Mouse (Mus musculus): ENCODE results near the gene Ubr3. TPM values are rescaled to one million over a fixed set of nuclear protein-coding genes. Genes with fewer than 3 reads are reported as not detected.

Gene Ubr3
- polyA plus RNA-seq (2014; fragmentation: Nextera tagmentation; extraction: Ambion mirVana) = 13.2 and 20.1 TPM in 2 replicates

DNA sequence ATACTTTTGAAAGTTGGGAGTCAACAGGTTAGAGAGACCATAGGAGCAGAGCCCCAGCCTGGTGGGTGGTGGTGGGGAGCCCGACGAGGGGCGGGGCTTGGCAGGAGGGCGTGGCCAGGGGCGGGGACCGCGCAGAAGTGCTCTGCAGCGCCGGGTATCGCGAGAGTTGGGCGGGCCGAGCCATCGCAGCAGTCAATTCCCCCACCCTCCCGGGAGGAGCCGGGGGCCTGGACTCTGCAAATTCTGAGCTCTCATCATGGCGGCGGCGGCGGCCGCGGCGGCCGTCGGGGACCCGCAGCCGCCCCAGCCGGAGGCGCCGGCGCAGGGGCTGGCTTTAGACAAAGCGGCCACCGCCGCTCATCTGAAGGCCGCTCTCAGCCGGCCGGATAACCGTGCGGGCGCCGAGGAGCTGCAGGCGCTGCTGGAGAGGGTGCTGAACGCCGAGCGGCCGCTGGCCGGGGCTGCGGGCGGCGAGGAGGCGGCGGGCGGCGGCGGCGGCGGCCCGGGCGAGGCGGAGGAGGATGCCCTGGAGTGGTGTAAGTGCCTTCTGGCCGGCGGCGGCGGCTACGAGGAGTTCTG lies at the start of gene Ubr3:
Gene Ubr3 (plus strand): TSS at position 208 of the 579 bp plus-strand sequence.
- peak; percentile 98 for ATAC-seq (ENCODE audit: insufficient number of reproducible peaks, low FRiP score, low TSS enrichment, low read depth)
- peaks cover 6% of the 10 kb centered on the region; the same call in 1 of the 2 replicates for H3K4me1 ChIP-seq (ENCODE audit: control insufficient read depth, insufficient read depth, low read length)
- H3K9me3 ChIP-seq (ENCODE audit: control insufficient read depth, low read length) = no peaks in the 10 kb centered on the region
- no peaks in the 10 kb centered on the region; the same call in 1 of the 2 replicates for H3K36me3 ChIP-seq (ENCODE audit: control insufficient read depth, insufficient read depth, low read length)
- H3K4me3 ChIP-seq (ENCODE audit: low read depth, low read length) = peak within 1 kb of the TSS; percentile 97
- H3K27ac ChIP-seq (replicated peaks; ENCODE audit: low read depth, low read length) = peak within 1 kb of the TSS; percentile 87
- peak within 1 kb of the TSS; percentile 93 for H3K4me2 ChIP-seq (ENCODE audit: low read depth, severe bottlenecking)
- peak within 1 kb of the TSS; percentile 99 for H3K9ac ChIP-seq (ENCODE audit: low read length)
- no peaks in the 10 kb centered on the region for H3K27me3 ChIP-seq (ENCODE audit: control insufficient read depth, insufficient read depth, low read length)
- DNase-seq (ENCODE audit: low spot score) = peak; percentile 98
- WGBS = 2% methylated on average over 42 of the region's 65 CpGs

DNA sequence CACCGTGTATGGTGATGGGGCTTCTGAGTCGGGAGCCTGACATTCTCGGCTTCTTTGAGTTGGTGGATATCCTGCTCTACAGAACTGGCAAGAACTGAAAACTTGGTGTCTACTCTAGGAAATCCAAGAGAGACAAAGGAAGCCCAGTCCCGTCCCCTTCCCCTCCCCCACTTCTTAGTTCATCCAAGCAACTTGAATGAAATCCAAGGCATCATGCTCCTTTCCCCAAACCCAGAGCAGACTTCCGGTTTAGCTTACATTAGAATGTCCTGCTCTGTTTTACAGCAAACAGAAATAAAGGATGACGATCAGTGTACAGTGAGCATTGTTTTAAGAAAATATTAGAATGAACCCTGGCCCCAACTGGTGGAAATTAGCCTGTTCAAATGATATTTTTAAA lies 47.8 kb upstream of the Ubr3 start:
- no peak overlapping the region for H3K4me3 ChIP-seq (ENCODE audit: low read depth, low read length)
- H3K27me3 ChIP-seq (ENCODE audit: control insufficient read depth, insufficient read depth, low read length) = no peaks in the 10 kb centered on the region
- no peaks in the 10 kb centered on the region for H3K9me3 ChIP-seq (ENCODE audit: control insufficient read depth, low read length)
- H3K9ac ChIP-seq (ENCODE audit: low read length) = no peak overlapping the region
- no peak for ATAC-seq (ENCODE audit: insufficient number of reproducible peaks, low FRiP score, low TSS enrichment, low read depth)
- no peak overlapping the region for H3K4me2 ChIP-seq (ENCODE audit: low read depth, severe bottlenecking)
- no peaks in the 10 kb centered on the region for H3K36me3 ChIP-seq (ENCODE audit: control insufficient read depth, insufficient read depth, low read length)
- H3K4me1 ChIP-seq (ENCODE audit: control insufficient read depth, insufficient read depth, low read length) = no peaks in the 10 kb centered on the region
- no peak for DNase-seq (ENCODE audit: low spot score)
- H3K27ac ChIP-seq (replicated peaks; ENCODE audit: low read depth, low read length) = no peak overlapping the region
- WGBS = 78% methylated on average over 6 of the region's 6 CpGs

DNA sequence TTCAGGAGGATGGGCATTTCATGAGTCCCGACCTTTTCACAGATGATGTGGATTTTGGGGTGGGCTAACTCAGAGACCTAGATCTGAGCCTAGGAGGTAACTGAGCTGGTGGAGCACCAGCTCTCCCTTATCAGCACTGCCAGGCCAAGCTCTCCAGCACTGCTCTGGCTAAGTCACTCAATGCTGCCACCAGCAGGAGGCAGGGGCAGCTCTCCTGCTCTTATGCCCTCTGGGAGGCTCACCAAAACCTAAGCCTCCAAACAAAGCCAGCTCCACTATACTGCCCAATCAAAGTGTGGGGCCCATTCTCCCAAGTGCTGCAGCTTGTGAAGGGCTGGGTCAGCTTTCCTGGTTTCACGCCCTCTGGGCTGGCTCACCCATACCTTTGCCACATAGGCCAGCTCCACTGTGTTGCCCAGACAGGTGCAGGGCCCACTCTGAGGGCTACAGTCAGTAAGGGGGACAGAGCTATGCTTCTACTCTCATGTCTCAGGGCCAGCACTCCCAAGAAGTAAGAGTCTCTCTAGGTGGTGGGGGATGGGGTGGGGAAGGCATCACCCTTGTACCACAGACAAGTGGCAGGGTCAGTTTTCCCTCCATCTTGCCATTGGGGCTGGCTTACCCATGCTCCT lies 45.5 kb upstream of the Ubr3 start:
- DNase-seq (ENCODE audit: low spot score) = no peak
- 57% methylated on average over 2 of the region's 2 CpGs for WGBS

DNA sequence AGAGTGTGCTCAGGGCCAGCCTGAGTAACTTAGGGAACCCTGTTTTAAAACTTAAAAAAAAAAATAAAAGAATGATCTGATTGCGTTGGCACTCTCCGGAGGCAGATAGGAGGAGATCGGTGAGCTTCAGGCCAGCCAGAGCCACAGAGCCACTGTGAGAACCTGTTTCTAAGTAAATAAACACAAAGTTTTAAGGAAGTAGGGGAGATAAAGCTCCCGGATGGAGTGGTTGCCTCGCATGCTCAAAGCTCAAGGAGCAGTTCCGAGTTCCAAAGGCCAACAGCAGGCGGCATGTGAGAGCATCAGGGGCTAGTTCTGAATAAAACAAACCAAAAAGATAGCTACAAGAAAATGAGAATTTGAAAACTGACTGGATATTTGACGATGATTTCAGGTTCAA lies 40.7 kb upstream of the Ubr3 start:
- H3K36me3 ChIP-seq (ENCODE audit: control insufficient read depth, insufficient read depth, low read length) = no peaks in the 10 kb centered on the region
- WGBS = 60% methylated on average over 8 of the region's 8 CpGs
- DNase-seq (ENCODE audit: low spot score) = no peak
- H3K4me1 ChIP-seq (ENCODE audit: control insufficient read depth, insufficient read depth, low read length) = no peaks in the 10 kb centered on the region
- H3K9ac ChIP-seq (ENCODE audit: low read length) = no peak overlapping the region
- ATAC-seq (ENCODE audit: insufficient number of reproducible peaks, low FRiP score, low TSS enrichment, low read depth) = no peak
- H3K27me3 ChIP-seq (ENCODE audit: control insufficient read depth, insufficient read depth, low read length) = no peaks in the 10 kb centered on the region
- no peaks in the 10 kb centered on the region for H3K9me3 ChIP-seq (ENCODE audit: control insufficient read depth, low read length)
- H3K4me2 ChIP-seq (ENCODE audit: low read depth, severe bottlenecking) = no peak overlapping the region
- no peak overlapping the region for H3K27ac ChIP-seq (replicated peaks; ENCODE audit: low read depth, low read length)
- H3K4me3 ChIP-seq (ENCODE audit: low read depth, low read length) = no peak overlapping the region

More for the DNA sequence above, 45.5 kb upstream of the Ubr3 start:
- Histone ChIP-seq H3K4me3 (ENCODE audit: low read depth, low read length) (no peak overlapping the region), H3K4me2 (ENCODE audit: low read depth, severe bottlenecking) (no peak overlapping the region), H3K9me3 (ENCODE audit: control insufficient read depth, low read length) (no peaks in the 10 kb centered on the region), H3K9ac (ENCODE audit: low read length) (no peak overlapping the region), H3K4me1 (ENCODE audit: control insufficient read depth, insufficient read depth, low read length) (no peaks in the 10 kb centered on the region), H3K36me3 (ENCODE audit: control insufficient read depth, insufficient read depth, low read length) (no peaks in the 10 kb centered on the region), H3K27ac (replicated peaks; ENCODE audit: low read depth, low read length) (no peak overlapping the region), H3K27me3 (ENCODE audit: control insufficient read depth, insufficient read depth, low read length) (no peaks in the 10 kb centered on the region)
- no peak for ATAC-seq (ENCODE audit: insufficient number of reproducible peaks, low FRiP score, low TSS enrichment, low read depth)

DNA sequence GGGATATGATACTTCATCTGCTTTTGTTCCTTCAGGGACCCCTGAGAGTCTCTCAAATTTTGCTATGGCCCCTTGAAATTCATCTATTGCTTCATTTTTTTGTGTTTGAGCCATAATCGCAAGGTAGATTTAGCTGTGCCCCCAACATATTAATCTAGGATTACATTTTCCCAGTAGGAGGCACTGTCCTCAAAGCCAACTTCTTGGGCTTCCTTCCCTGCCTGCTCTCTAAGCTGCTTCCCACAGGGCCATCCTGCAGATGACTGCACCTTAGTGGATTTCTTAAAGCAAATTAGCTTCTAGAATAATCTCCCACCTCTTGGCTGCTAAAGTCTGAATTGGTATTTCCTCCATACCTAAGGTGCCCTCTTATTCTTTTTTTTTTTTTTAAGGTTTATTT lies 39.2 kb upstream of the Ubr3 start:
- WGBS = 79% methylated on average over 1 of the region's 1 CpGs
- H3K9ac ChIP-seq (ENCODE audit: low read length) = no peak overlapping the region
- no peak overlapping the region for H3K4me3 ChIP-seq (ENCODE audit: low read depth, low read length)
- H3K4me2 ChIP-seq (ENCODE audit: low read depth, severe bottlenecking) = no peak overlapping the region
- no peaks in the 10 kb centered on the region for H3K36me3 ChIP-seq (ENCODE audit: control insufficient read depth, insufficient read depth, low read length)
- ATAC-seq (ENCODE audit: insufficient number of reproducible peaks, low FRiP score, low TSS enrichment, low read depth) (no peak), DNase-seq (ENCODE audit: low spot score) (no peak)
- H3K27ac ChIP-seq (replicated peaks; ENCODE audit: low read depth, low read length) = no peak overlapping the region
- no peaks in the 10 kb centered on the region for H3K4me1 ChIP-seq (ENCODE audit: control insufficient read depth, insufficient read depth, low read length)
- no peaks in the 10 kb centered on the region for H3K27me3 ChIP-seq (ENCODE audit: control insufficient read depth, insufficient read depth, low read length)
- H3K9me3 ChIP-seq (ENCODE audit: control insufficient read depth, low read length) = no peaks in the 10 kb centered on the region

DNA sequence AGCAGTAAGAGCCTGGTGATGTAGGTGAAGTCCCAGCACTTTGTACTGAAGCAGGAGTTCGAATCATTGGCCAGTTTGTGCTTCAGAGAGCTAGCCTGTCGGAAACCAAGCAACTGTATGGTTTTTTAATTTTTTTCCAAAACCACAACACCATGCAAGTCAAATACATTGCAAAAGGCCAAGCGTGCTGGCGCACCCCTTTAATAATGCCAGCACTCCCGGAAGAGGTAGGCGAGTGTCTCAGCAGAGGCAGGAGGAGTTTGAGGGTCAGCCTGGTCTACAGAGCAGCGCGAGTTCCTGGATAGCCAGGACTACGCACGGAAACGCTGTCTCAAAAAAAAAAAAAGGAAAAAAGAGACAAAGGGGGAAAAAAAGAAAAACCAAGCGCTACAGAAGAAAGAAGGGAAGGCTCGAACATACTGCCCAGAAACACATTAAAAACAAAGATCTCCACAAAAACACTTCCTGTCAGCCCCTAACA lies 36.0 kb upstream of the Ubr3 start:
- no peaks in the 10 kb centered on the region for H3K4me1 ChIP-seq (ENCODE audit: control insufficient read depth, insufficient read depth, low read length)
- H3K4me3 ChIP-seq (ENCODE audit: low read depth, low read length) = peak overlapping the region; percentile 96
- ATAC-seq (ENCODE audit: insufficient number of reproducible peaks, low FRiP score, low TSS enrichment, low read depth) (peak; percentile 36; the same call in 1 of the 2 replicates), DNase-seq (ENCODE audit: low spot score) (peak; percentile 46)
- no peaks in the 10 kb centered on the region for H3K9me3 ChIP-seq (ENCODE audit: control insufficient read depth, low read length)
- peak overlapping the region; percentile 46 for H3K4me2 ChIP-seq (ENCODE audit: low read depth, severe bottlenecking)
- H3K27ac ChIP-seq (replicated peaks; ENCODE audit: low read depth, low read length) = no peak overlapping the region
- WGBS = 11% methylated on average over 13 of the region's 13 CpGs
- H3K27me3 ChIP-seq (ENCODE audit: control insufficient read depth, insufficient read depth, low read length) = no peaks in the 10 kb centered on the region
- peaks cover 2% of the 10 kb centered on the region; the same call in 1 of the 2 replicates for H3K36me3 ChIP-seq (ENCODE audit: control insufficient read depth, insufficient read depth, low read length)
- H3K9ac ChIP-seq (ENCODE audit: low read length) = peak overlapping the region; percentile 98

DNA sequence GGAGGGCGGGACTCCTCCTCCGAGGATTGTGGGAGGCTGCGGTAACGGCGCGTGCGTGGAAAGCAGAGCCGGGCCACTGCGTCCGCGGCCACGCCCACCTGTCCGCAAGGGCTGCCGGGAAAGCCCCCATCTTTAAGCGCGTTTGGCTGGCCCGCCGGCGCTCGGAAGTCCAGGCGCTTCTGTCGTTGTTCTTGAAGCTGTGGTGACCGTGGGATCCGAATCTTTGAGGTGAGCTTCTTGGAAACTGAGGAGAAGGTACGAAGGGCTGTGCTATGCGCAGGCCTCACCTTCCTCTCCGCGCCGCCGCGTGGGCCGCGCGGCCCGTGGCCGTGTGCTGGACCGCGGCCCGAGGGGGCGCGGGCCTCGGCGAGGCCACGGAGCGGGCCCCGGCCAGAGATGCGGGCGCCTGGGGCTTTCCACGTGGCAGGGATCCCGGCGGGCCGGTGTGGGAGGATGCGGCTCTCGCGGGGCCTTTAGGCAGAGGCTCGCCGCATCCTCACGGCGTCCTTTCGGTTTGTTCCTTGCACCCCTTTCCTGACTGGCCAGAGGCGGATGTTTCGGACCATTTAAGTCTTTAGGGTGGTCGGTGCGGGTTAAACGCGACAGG lies 35.5 kb upstream of the Ubr3 start, which contains the start of gene Ssb:
Gene Ssb (plus strand): TSS at position 78 of the 607 bp plus-strand sequence.
- no peaks in the 10 kb centered on the region for H3K27me3 ChIP-seq (ENCODE audit: control insufficient read depth, insufficient read depth, low read length)
- peak within 1 kb of the TSS; percentile 96 for H3K4me3 ChIP-seq (ENCODE audit: low read depth, low read length)
- ATAC-seq (ENCODE audit: insufficient number of reproducible peaks, low FRiP score, low TSS enrichment, low read depth) = peak; percentile 93
- peaks cover 2% of the 10 kb centered on the region; the same call in 1 of the 2 replicates for H3K36me3 ChIP-seq (ENCODE audit: control insufficient read depth, insufficient read depth, low read length)
- peak within 1 kb of the TSS; percentile 98 for H3K9ac ChIP-seq (ENCODE audit: low read length)
- no peaks in the 10 kb centered on the region for H3K9me3 ChIP-seq (ENCODE audit: control insufficient read depth, low read length)
- peak within 1 kb of the TSS; percentile 59 for H3K4me2 ChIP-seq (ENCODE audit: low read depth, severe bottlenecking)
- peak; percentile 93 for DNase-seq (ENCODE audit: low spot score)
- no peaks in the 10 kb centered on the region for H3K4me1 ChIP-seq (ENCODE audit: control insufficient read depth, insufficient read depth, low read length)
- WGBS = under 1% methylated on average over 66 of the region's 66 CpGs
- H3K27ac ChIP-seq (replicated peaks; ENCODE audit: low read depth, low read length) = peak within 1 kb of the TSS; percentile 79

DNA sequence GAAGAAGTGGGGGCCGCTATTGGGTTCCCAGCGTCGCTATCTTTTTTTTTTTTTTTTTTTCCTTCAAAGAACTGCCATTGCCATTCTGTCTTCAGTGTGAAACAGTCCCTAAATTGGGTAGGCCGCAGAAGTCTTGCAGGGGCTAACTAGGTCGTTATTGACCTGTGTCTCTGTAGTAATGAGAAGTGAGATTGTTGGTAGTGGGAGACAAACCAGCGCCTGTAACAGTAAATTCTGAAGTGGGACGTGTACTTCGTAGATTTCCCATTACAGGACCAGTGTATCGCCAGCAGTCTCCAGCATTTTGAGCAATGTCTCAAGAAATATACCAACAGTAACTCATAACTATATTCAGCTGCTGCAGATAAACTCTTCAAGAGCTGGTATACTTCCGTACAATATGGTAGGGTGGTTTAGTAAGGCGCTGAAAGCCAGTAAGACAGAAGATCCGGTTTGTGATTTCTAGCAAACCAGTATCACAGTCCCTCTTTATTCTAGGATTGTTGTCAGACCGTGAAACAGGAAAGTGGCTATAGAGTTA lies 34.9 kb upstream of the Ubr3 start:
- whole genome bisulfite sequencing = 4% methylated on average over 13 of the region's 13 CpGs
- Histone ChIP-seq H3K27ac (replicated peaks; ENCODE audit: low read depth, low read length) (peak overlapping the region; percentile 79), H3K9ac (ENCODE audit: low read length) (peak overlapping the region; percentile 98), H3K4me2 (ENCODE audit: low read depth, severe bottlenecking) (peak overlapping the region; percentile 59), H3K4me1 (ENCODE audit: control insufficient read depth, insufficient read depth, low read length) (no peaks in the 10 kb centered on the region), H3K9me3 (ENCODE audit: control insufficient read depth, low read length) (no peaks in the 10 kb centered on the region), H3K36me3 (ENCODE audit: control insufficient read depth, insufficient read depth, low read length) (peaks cover 5% of the 10 kb centered on the region), H3K4me3 (ENCODE audit: low read depth, low read length) (peak overlapping the region; percentile 96), H3K27me3 (ENCODE audit: control insufficient read depth, insufficient read depth, low read length) (no peaks in the 10 kb centered on the region)
- ATAC-seq (ENCODE audit: insufficient number of reproducible peaks, low FRiP score, low TSS enrichment, low read depth) = no peak
- DNase-seq (ENCODE audit: low spot score) = no peak

All from limb, embryonic 11.5 days (tissue).